Mouse (Mus musculus): ENCODE measurements around the gene Crebl2.

Crebl2 gene

DNA sequence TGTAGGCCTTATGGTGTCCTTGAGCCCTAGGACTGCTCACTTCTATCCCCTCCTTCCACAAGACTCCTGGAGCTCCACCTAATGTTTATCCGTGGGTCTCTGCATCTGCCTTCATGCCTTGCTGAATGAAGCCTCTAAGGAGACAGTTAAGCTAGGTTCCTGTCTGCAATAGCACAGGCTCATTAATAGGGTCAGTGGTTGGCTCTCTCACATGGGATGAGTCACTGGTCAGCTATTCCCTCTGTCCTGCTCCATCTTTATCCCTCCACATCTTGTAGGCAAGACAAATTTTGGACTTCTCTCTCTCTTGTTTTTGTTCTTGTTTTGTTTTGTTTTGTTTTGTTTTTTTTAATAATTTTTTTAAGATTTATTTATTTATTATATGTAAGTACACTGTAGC is 75.9 kb downstream of the Crebl2 start:
- no peak for DNase-seq (ENCODE audit: low read depth, low spot score)
